Mouse (Mus musculus) lung, adult 10 weeks (tissue): ENCODE measurements around the gene Fzd5. TPM values are rescaled to one million over a fixed set of nuclear protein-coding genes. Genes with fewer than 3 reads are reported as not detected.

Experiments
- polyA plus RNA-seq: library from polyadenylated mRNA; stranded (reverse); fragments of 350-450 nt; fragmentation: Illumina TruSeq; extraction: RNeasy Lipid Tissue Mini Kit (QIAGEN cat#74804); gene quantifications from one replicate; pipeline ENCODE4 v1.2.3, GENCODE M21; 2014; ENCODE audit warnings: low read depth, low replicate concordance; ENCODE audit not compliant: insufficient read depth

The Fzd5 gene
- 3.7 TPM for polyA plus RNA-seq

DNA sequence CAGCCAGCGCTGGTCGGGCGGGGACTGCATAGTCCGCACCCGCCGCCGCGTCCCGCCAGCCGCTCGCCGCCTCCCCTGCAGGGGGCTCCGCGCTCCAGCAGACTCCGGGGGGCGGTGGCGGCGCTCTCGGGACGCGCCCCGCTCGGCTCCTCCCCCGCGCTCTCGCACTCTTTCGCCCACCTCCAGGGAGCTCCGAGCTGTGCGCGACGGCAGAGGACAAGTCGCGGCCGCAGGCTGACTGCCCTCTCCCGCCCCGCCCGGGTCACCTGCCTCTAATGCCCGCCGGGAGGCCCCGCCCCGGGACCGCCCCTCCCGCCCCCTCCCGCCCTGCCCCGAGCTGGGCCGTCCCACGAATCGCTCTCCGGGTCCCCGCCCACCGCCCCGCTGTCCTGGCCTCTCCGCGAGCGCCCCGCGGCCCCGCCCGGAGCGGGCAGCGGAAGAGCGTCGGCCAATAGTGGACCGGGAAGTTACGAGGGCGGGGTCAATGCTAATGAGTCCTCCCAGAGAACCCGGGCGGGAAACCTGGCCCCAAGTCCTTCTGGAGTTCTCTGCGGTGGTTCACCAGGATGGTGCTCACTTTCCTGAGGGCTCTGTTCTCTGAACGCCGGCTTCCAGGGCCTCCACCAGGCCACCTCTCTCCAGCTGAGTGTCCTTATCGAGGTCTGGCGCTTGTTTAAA is at the start of gene Fzd5:
Gene Fzd5, minus strand, starts transcription at position 250 of the 678 bp plus-strand sequence.

DNA sequence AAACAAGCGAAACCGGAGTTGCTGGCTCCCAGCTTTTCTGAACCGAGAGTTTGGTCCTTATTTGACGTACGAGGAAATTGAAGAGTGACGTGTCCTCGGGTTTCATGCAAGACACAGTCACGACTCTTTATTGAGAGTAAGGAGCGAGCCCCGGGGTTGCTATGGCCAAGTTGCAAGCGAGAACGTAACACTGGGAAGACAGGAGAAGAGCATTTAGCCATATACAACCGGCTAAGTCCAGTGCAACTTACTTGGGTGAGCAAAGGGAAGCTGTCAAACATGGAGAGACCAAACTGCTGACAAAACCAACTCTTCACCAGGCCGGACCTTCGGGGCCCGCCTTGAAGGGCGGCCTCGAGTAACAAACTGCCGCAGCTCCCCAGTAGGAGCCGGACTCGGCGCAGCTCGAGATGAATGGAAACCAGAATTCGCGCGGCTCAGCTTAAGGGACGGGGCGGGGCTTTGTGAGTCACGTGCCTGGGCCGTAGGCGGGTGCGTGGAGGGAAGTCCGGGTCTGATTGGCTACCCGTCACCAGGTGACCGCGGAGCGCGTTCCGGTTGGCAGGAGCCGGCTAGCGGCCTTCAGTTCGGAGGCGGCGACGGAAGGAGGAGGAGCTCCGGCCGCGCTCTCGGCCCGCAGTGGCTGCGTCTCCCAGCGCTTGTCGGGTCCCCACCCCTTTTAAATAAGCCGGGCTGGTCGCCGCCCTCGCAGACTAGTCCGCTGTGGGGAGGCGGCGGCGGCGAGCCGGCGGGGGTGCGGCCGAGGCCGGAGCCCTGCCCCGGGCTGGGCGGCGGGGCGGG is 47.1 kb downstream of the Fzd5 start, which contains the start of gene Ccnyl1:
Gene Ccnyl1, plus strand, starts transcription at position 243 of the 801 bp plus-strand sequence.

Other genes starting within 250 kb of the Fzd5 start
- gene Creb1, start 205.1 kb downstream of the Fzd5 start, polyA plus RNA-seq, result 9.3 TPM
- 7.0 TPM for gene Mettl21a, start 120.5 kb downstream of the Fzd5 start, polyA plus RNA-seq
- 7.5 TPM for gene Ccnyl1, start 47.3 kb downstream of the Fzd5 start, polyA plus RNA-seq
- gene Plekhm3, start 219.1 kb upstream of the Fzd5 start, polyA plus RNA-seq, result 4.0 TPM